Mouse (Mus musculus) myocyte (in vitro differentiated cells): ENCODE measurements at regions not wholly inside any gene's neighbourhood (a gene's known extent, or its start where the extent isn't known, plus 50 kb on each side); places are given as distances from the start of the nearest gene placed in this dataset.

Experiments used
- H3K27me3 ChIP-seq: one replicate; pipeline ENCODE4 v1.6.1; 2011; ENCODE audit not compliant: control insufficient read depth, insufficient read depth, insufficient read length
- H3K36me3 ChIP-seq: one replicate; pipeline ENCODE4 v1.6.1; 2011; ENCODE audit not compliant: control insufficient read depth, insufficient read depth
- H3K4me2 ChIP-seq: one replicate; pipeline ENCODE4 v1.6.1; 2011; ENCODE audit warnings: low read depth, control low read depth
- H3K4me3 ChIP-seq: one replicate; pipeline ENCODE4 v1.5.1; 2011; ENCODE audit warnings: mild to moderate bottlenecking, control low read depth, moderate library complexity
- H3K79me2 ChIP-seq: one replicate; pipeline ENCODE4 v1.6.1; 2011; ENCODE audit not compliant: control insufficient read depth, insufficient read depth
- H3ac ChIP-seq: one replicate; pipeline ENCODE4 v1.6.1; 2011; ENCODE audit not compliant: control insufficient read depth, insufficient read length
- CEBPB ChIP-seq: IDR thresholded peaks from 2 replicates; pipeline ENCODE4 v1.6.1; 2011; ENCODE audit warnings: mild to moderate bottlenecking, moderate library complexity; ENCODE audit not compliant: poor library complexity, insufficient read depth, severe bottlenecking
- E2F4 ChIP-seq: IDR thresholded peaks from one replicate; pipeline ENCODE4 v1.6.1; 2011; ENCODE audit warnings: mild to moderate bottlenecking, control low read depth, moderate library complexity; ENCODE audit not compliant: insufficient read depth
- MAX ChIP-seq: IDR thresholded peaks from one replicate; pipeline ENCODE4 v1.6.1; 2011; ENCODE audit warnings: low read depth, mild to moderate bottlenecking, control low read depth
- MYOD1 ChIP-seq, 3 experiments: IDR thresholded peaks; one replicate each; pipeline ENCODE4 v1.6.1; 2011; ENCODE audit warnings: control low read depth in 2 of 3, low read depth in 2 of 3, mild to moderate bottlenecking in 2 of 3, moderate library complexity in 1 of 3; ENCODE audit not compliant: insufficient read length in 2 of 3, control insufficient read depth in 1 of 3
- MYOG ChIP-seq, 3 experiments: IDR thresholded peaks; one replicate each; pipeline ENCODE4 v1.6.1; 2011; ENCODE audit warnings: control low read depth in 2 of 3, low read depth in 2 of 3, mild to moderate bottlenecking in 2 of 3; ENCODE audit not compliant: insufficient read length in 2 of 3, control insufficient read depth in 1 of 3, insufficient read depth in 1 of 3
- POLR2A ChIP-seq: IDR thresholded peaks from one replicate; pipeline ENCODE4 v1.6.1; 2011; ENCODE audit warnings: low read depth, mild to moderate bottlenecking, control low read depth, moderate library complexity; ENCODE audit not compliant: insufficient read length
- POLR2AphosphoS2 ChIP-seq: IDR thresholded peaks from one replicate; pipeline ENCODE4 v1.6.1; 2011; ENCODE audit warnings: low read depth, control low read depth; ENCODE audit not compliant: insufficient read length
- REST ChIP-seq: IDR thresholded peaks from one replicate; pipeline ENCODE4 v1.6.1; 2011; ENCODE audit warnings: mild to moderate bottlenecking, control low read depth, moderate library complexity; ENCODE audit not compliant: insufficient read depth, insufficient read length
- SRF ChIP-seq: IDR thresholded peaks from one replicate; pipeline ENCODE4 v1.6.1; 2011; ENCODE audit warnings: low read depth; ENCODE audit not compliant: control insufficient read depth, insufficient read length
- TCF12 ChIP-seq: IDR thresholded peaks from one replicate; pipeline ENCODE4 v1.6.1; 2011; ENCODE audit warnings: mild to moderate bottlenecking, control low read depth; ENCODE audit not compliant: poor library complexity, insufficient read depth, severe bottlenecking
- TCF3 ChIP-seq: IDR thresholded peaks from one replicate; pipeline ENCODE4 v1.6.1; 2011; ENCODE audit warnings: low read depth, control low read depth; ENCODE audit not compliant: insufficient read length
- USF1 ChIP-seq: IDR thresholded peaks from one replicate; pipeline ENCODE4 v1.6.1; 2011; ENCODE audit warnings: low read depth, mild to moderate bottlenecking, control low read depth, moderate library complexity

- Histone ChIP-seq H3ac (no peak overlapping the region), H3K79me2 (no peaks in the 10 kb centered on the region), H3K4me3 (no peak overlapping the region), H3K27me3 (no peaks in the 10 kb centered on the region), H3K4me2 (no peak overlapping the region), H3K36me3 (no peaks in the 10 kb centered on the region)
- TF ChIP-seq TCF3 (no peak), POLR2AphosphoS2 (no peak), CEBPB (no peak), MAX (no peak), USF1 (no peak), MYOG (IDR thresholded peaks at IDR 0.05; ENCODE audit: control insufficient read depth in 1 of 3, insufficient read depth in 1 of 3, insufficient read length in 2 of 3, low read depth in 2 of 3) (no peak), SRF (no peak), TCF12 (no peak)
Observed at GRCm38 (mm10) chr13:70019999-70020838, 218.0 kb downstream of the Med10 start.

- Histone ChIP-seq H3K79me2 (no peaks in the 10 kb centered on the region), H3ac (no peak overlapping the region), H3K4me3 (no peak overlapping the region), H3K27me3 (no peaks in the 10 kb centered on the region), H3K36me3 (no peaks in the 10 kb centered on the region), H3K4me2 (no peak overlapping the region)
- TF ChIP-seq POLR2AphosphoS2, result no peak
- TF ChIP-seq MYOD1 (IDR thresholded peaks at IDR 0.05; ENCODE audit: control insufficient read depth in 1 of 3, insufficient read length in 2 of 3, low read depth in 2 of 3), result no peak
- no peak for TF ChIP-seq SRF
- TF ChIP-seq CEBPB, result no peak
- TF ChIP-seq TCF12, result no peak
- no peak for TF ChIP-seq TCF3
- no peak for TF ChIP-seq REST
- TF ChIP-seq USF1, result no peak
- no peak for TF ChIP-seq MAX
- TF ChIP-seq POLR2A, result no peak
- TF ChIP-seq MYOG (IDR thresholded peaks at IDR 0.05; ENCODE audit: control insufficient read depth in 1 of 3, insufficient read depth in 1 of 3, insufficient read length in 2 of 3, low read depth in 2 of 3), result no peak
- no peak for TF ChIP-seq E2F4
Observed at GRCm38 (mm10) chr13:70033249-70033648, 231.1 kb downstream of the Med10 start.

- no peak overlapping the region for H3ac ChIP-seq
- H3K4me3 ChIP-seq, result no peak overlapping the region
- TF ChIP-seq MYOG (IDR thresholded peaks at IDR 0.05; ENCODE audit: control insufficient read depth in 1 of 3, insufficient read depth in 1 of 3, insufficient read length in 2 of 3, low read depth in 2 of 3) (no peak), REST (no peak), CEBPB (no peak), POLR2AphosphoS2 (no peak), USF1 (no peak), TCF3 (no peak), MAX (no peak), POLR2A (no peak), MYOD1 (IDR thresholded peaks at IDR 0.05; ENCODE audit: control insufficient read depth in 1 of 3, insufficient read length in 2 of 3, low read depth in 2 of 3) (no peak), SRF (no peak), E2F4 (no peak), TCF12 (no peak)
- no peaks in the 10 kb centered on the region for H3K79me2 ChIP-seq
- no peaks in the 10 kb centered on the region for H3K27me3 ChIP-seq
- no peak overlapping the region for H3K4me2 ChIP-seq
- H3K36me3 ChIP-seq, result no peaks in the 10 kb centered on the region
Observed at GRCm38 (mm10) chr13:70033763-70034162, 231.6 kb downstream of the Med10 start.

GRCm38 (mm10) chr13:70037985-70038667 lies 235.9 kb downstream of the Med10 start:
- Histone ChIP-seq H3K36me3 (no peaks in the 10 kb centered on the region), H3K4me2 (no peak overlapping the region), H3ac (no peak overlapping the region), H3K79me2 (no peaks in the 10 kb centered on the region), H3K4me3 (no peak overlapping the region), H3K27me3 (no peaks in the 10 kb centered on the region)
- TF ChIP-seq POLR2A (no peak), MYOD1 (IDR thresholded peaks at IDR 0.05; ENCODE audit: control insufficient read depth in 1 of 3, insufficient read length in 2 of 3, low read depth in 2 of 3) (no peak), USF1 (no peak), MYOG (IDR thresholded peaks at IDR 0.05; ENCODE audit: control insufficient read depth in 1 of 3, insufficient read depth in 1 of 3, insufficient read length in 2 of 3, low read depth in 2 of 3) (no peak), SRF (no peak), TCF12 (no peak), MAX (no peak), E2F4 (no peak), CEBPB (no peak), REST (no peak), TCF3 (no peak), POLR2AphosphoS2 (no peak)

GRCm38 (mm10) chr13:70057920-70058319 lies 255.7 kb downstream of the Med10 start:
- H3K79me2 ChIP-seq, result no peaks in the 10 kb centered on the region
- no peak overlapping the region for H3K4me2 ChIP-seq
- TF ChIP-seq TCF12 (no peak), POLR2A (no peak), TCF3 (no peak), SRF (no peak), POLR2AphosphoS2 (no peak), E2F4 (no peak), MYOG (IDR thresholded peaks at IDR 0.05; ENCODE audit: control insufficient read depth in 1 of 3, insufficient read depth in 1 of 3, insufficient read length in 2 of 3, low read depth in 2 of 3) (no peak), MAX (no peak), REST (no peak), USF1 (no peak), MYOD1 (IDR thresholded peaks at IDR 0.05; ENCODE audit: control insufficient read depth in 1 of 3, insufficient read length in 2 of 3, low read depth in 2 of 3) (no peak), CEBPB (no peak)
- H3K4me3 ChIP-seq, result no peak overlapping the region
- no peaks in the 10 kb centered on the region for H3K36me3 ChIP-seq
- no peaks in the 10 kb centered on the region for H3K27me3 ChIP-seq
- no peak overlapping the region for H3ac ChIP-seq
